Mouse (Mus musculus): ENCODE results near the gene Idi1.
"Not testable (repeated sequence)": the region's sequence is repeated elsewhere in the genome, so short reads cannot be mapped to it uniquely, and the experiment has no call there.

GRCm38 (mm10) chr13:8913890-8914289 lies 28.6 kb downstream of the Idi1 start:
- TF ChIP-seq CTCF (conservative IDR thresholded peaks at IDR 0.05; ENCODE audit: low read length); POU5F1 (IDR thresholded peaks at IDR 0.05; ENCODE audit: borderline replicate concordance, low read length): not testable (repeated sequence)
